Mouse (Mus musculus) bone marrow, adult 2 months (tissue): ENCODE measurements around the gene Brd4. TPM values are rescaled to one million over a fixed set of nuclear protein-coding genes. Genes with fewer than 3 reads are reported as not detected.

ENCODE experiments used
- H3K27ac ChIP-seq: fragments of 200-500 bp; 2 replicates; pipeline ENCODE4 v1.5.1; 2012; ENCODE audit warnings: low read depth, mild to moderate bottlenecking, control low read depth, inconsistent platforms, low read length; ENCODE audit not compliant: control insufficient read depth, poor library complexity, insufficient read depth
- H3K4me1 ChIP-seq: fragments of 200-500 bp; 2 replicates; pipeline ENCODE4 v1.6.1; 2011; ENCODE audit warnings: low read length; ENCODE audit not compliant: control insufficient read depth, insufficient read depth
- H3K4me3 ChIP-seq: fragments of 200-500 bp; replicated peaks from 2 replicates; pipeline ENCODE3; 2011; ENCODE audit warnings: mild to moderate bottlenecking, low read depth, low read length, control low read depth; ENCODE audit not compliant: control insufficient read depth
- CTCF ChIP-seq: fragments of 200-500 bp; IDR thresholded peaks from 2 replicates; pipeline ENCODE4 v1.5.1; 2011; ENCODE audit warnings: low read length, control low read depth; ENCODE audit not compliant: control insufficient read depth, insufficient read depth
- POLR2A ChIP-seq: fragments of 200-500 bp; IDR thresholded peaks from 2 replicates; pipeline ENCODE4 v1.6.1; 2011; ENCODE audit warnings: low read depth, mild to moderate bottlenecking, control low read depth, low read length, borderline replicate concordance; ENCODE audit not compliant: control insufficient read depth
- WGBS: fragments of 180-500 bp; shearing (Covaris S2); methylation state at CpG from one replicate; pipeline ENCODE4 v1.1.7; 2018; 5-methylcytosine and 5-hydroxymethylcytosine counted together
- polyA plus RNA-seq: library from polyadenylated mRNA; stranded (reverse); fragments of >200 nt; gene quantifications from 2 replicates; pipeline ENCODE4 v1.2.4, GENCODE M21; 2011; ENCODE audit warnings: low replicate concordance; ENCODE audit not compliant: missing spikeins, insufficient read depth, insufficient read length

Gene Brd4
- polyA plus RNA-seq, 1 experiment = 129 TPM

DNA sequence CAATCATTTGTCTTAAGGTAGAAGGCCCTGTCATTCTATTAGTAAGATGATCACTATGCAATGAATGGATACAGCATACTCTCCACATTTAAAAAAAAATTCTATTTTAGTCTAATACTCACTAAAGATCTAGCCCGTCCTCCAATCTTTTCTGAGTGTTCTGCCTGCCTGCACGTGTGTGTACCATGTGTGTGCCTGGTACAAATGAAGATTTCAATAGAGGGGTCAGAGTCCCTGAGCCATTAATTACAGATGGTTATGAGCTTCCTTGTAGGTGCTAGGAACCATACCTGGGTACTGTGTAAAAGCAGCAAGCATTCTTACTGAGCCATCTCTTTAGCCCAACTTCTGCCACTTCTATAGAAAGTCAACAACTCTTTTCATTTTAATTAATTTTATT is 27.6 kb downstream of the Brd4 start:
- TF ChIP-seq CTCF (no peak), POLR2A (no peak)
- no peaks in the 10 kb centered on the region; the same call in 1 of the 2 replicates for H3K4me1 ChIP-seq
- 87% methylated on average over 2 of the region's 2 CpGs for WGBS
- H3K27ac ChIP-seq = no peak overlapping the region
- no peak overlapping the region for H3K4me3 ChIP-seq

DNA sequence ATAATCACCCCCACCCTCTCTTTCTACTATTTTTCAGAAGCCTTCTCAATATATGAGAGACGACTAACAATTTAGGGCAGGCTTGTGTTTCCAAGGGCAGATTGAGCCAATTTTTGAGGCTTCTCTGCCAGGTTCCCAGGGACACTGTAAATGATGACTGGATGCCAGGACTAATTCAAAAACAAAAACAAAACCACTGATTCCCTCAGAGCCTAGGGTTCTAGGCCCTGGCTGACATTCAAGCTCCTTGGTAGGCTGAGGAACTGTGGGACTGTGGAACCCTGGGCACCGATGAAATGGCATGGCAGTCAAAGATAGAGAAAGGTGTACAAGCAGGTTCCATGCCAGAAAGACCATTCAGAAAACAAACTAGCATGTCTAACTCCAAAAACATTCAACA is 31.3 kb downstream of the Brd4 start:
- 85% methylated on average over 2 of the region's 2 CpGs for WGBS
- no peak for TF ChIP-seq POLR2A
- TF ChIP-seq CTCF = no peak
- Histone ChIP-seq H3K4me1 (no peaks in the 10 kb centered on the region), H3K4me3 (no peak overlapping the region), H3K27ac (no peak overlapping the region)

DNA sequence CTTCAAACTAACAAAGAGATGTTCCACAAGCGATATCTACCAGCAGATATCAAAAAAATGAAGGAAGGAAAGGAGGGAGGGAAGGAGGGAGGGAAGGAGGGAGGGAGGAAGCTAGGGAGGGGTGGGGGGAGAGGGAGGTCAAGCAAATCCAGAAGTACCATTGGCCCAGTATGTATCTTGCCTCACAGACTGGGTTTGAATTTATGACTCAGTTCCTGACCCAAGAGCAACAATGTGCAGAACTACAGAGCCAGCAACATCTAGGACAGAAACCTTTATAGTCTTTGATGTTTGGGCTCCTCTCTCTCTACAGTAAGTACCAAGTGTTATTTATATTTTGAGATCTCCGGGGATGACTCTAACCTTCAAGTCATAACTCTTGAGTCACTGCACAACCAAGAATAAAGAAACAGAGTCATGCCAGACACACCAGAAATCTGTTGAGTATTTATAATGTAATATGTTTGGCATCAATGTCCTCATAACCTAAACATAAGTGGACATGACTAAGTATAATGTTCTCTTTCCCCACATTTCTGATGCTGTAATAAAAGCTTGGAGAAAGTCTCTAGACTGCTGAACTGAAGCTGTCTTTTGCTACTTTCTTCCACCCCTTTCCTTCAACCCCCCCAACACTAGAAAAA is 32.6 kb downstream of the Brd4 start:
- Histone ChIP-seq H3K4me3 (no peak overlapping the region), H3K4me1 (no peaks in the 10 kb centered on the region), H3K27ac (no peak overlapping the region)
- TF ChIP-seq CTCF (no peak), POLR2A (no peak)
- WGBS = 35% methylated on average over 2 of the region's 2 CpGs

DNA sequence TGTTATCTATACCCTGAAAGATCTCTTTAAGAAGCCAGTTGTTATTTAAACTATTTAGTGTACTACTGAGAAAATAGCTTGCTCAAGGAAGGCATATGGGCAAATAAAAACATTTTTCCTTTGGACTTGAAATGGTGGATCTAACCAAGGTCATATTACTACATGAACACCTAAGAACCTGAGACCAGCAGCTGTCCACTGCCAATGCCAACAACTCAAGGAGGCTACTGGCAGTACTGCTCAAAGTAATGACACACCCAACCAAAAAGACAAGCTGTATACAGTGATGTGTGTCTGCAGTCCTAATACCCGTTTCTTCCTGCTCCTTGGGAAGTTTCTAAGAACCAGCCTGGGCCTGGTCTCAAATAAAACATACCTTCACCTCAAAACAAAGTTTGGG is 34.5 kb downstream of the Brd4 start:
- Histone ChIP-seq H3K4me3 (no peak overlapping the region), H3K27ac (no peak overlapping the region), H3K4me1 (no peaks in the 10 kb centered on the region)
- no peak for TF ChIP-seq CTCF
- TF ChIP-seq POLR2A = no peak
- WGBS = 80% methylated on average over 1 of the region's 1 CpGs

DNA sequence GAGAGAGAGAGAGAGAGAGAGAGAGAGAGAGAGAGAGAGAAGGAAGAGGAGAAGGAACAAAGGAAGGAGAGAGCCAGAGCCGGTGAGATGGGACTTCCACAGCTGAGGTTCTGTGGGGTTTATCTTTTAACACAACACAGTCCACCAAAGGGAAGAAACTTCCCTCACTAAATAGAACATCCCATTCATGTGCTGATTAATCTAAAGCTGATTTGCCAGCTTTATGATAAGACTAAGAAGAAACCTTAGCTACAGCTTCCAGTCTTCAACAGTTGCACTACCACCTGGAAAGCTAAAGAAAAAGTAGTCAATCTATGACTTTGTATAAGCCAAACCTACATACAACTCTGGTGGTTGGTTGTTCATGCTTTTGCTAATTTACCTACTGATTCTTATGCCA is 36.3 kb downstream of the Brd4 start:
- Histone ChIP-seq H3K4me1 (no peaks in the 10 kb centered on the region), H3K27ac (no peak overlapping the region), H3K4me3 (no peak overlapping the region)
- no peak for TF ChIP-seq CTCF
- TF ChIP-seq POLR2A = no peak
- 54% methylated on average over 1 of the region's 1 CpGs for WGBS

DNA sequence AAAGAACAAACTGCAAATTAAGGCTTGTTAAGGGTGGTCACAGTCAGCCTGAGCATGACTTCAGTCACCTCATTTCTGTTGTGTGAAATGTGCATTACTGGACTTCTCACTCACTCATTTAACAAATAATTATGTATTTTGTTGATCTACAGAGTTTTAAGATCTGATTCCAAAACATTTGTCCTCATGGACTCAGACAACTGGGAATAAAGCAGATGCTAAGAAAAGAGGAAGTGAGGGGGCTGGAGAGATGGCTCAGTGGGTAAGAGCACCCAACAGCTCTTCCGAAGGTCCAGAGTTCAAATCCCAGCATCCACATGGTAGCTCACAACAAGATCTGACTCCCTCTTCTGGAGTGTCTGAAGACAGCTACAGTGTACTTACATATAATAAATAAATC is 36.9 kb downstream of the Brd4 start:
- TF ChIP-seq POLR2A (no peak), CTCF (no peak)
- no peak overlapping the region for H3K4me3 ChIP-seq
- 88% methylated on average over 1 of the region's 1 CpGs for WGBS
- H3K4me1 ChIP-seq = no peaks in the 10 kb centered on the region
- no peak overlapping the region for H3K27ac ChIP-seq

DNA sequence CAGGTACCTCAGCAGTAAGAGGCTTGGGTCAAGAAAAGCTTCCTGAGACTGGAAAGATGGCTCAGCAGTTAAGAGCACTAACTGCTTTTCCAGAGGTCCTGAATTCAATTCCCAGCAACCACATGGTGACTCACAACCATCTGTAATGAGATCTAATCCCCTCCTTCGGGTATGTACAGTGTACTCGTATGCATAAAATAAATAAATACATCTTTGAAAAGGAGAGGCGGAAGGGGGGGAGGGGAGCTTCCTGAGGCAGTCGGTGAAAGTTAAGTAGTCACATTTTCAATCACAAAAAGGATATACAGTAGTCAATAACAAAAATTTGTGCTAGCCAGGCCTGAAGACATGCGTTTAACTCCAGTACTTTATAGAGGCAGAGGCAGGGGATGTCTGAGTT is 38.4 kb downstream of the Brd4 start:
- Histone ChIP-seq H3K27ac (no peak overlapping the region), H3K4me1 (no peaks in the 10 kb centered on the region), H3K4me3 (no peak overlapping the region)
- WGBS = 58% methylated on average over 5 of the region's 5 CpGs
- TF ChIP-seq POLR2A (no peak), CTCF (no peak)

DNA sequence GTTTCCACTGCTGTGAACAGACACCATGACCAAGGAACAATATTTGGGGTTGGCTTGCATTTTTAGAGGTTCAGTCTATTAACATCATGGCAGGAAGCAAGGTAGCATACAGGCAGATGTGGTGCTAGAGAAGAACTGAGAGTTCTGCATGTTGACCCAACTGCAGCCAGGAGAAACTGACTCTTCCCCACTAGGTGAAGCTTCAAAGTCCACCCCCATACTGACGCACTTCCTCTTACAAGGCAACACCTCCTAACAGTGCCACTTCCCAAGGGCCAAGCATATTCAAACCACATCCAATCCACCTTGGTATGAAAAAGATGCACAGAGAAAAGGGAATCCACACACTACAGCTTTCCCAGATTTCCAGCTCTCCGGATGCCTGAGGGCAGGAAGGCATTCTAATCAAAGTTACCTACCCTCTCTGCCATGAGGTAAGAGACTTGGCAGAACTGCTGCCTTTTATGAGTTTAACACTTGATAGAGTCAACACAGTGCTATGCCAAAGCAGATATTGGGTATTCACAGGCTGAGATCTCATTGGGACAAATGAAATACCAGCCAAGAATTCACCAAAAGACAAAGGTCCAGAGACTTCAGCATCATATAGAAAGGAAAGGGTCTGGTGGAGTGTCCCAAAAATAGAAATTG is 43.5 kb downstream of the Brd4 start:
- 62% methylated on average over 2 of the region's 2 CpGs for WGBS
- Histone ChIP-seq H3K4me1 (no peaks in the 10 kb centered on the region), H3K4me3 (no peak overlapping the region), H3K27ac (no peak overlapping the region)
- no peak for TF ChIP-seq POLR2A
- no peak for TF ChIP-seq CTCF
